Mouse (Mus musculus): Measurements from ENCODE around the gene Elmo3.

DNA sequence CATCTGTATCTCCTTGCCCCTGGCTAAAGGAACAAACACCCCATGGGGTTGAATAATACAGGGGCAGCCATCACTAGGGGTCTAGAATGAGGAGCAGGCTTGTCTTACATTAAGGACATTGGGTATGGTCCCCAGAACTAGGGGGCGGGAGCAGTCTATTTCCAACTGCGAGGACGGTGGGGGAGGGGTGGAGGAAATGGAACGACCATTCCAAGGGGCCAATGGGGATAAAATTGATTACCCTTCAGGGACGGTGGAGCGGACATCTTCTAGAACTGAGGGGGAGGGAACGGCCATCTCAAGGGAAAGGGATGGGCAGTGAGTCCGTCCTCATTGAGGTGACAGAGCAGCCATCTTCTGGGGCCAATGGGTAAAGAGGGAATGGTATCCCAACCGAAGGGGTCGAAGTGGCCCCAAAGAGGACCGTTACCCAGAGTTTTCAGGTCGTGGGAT is 20.3 kb downstream of the Elmo3 start:
- TF ChIP-seq CTCF (conservative IDR thresholded peaks at IDR 0.05; ENCODE audit: low read length) = no peak
- no peak for TF ChIP-seq NANOG (IDR thresholded peaks at IDR 0.05; ENCODE audit: borderline replicate concordance, low read length)
- TF ChIP-seq POU5F1 (IDR thresholded peaks at IDR 0.05; ENCODE audit: borderline replicate concordance, low read length) = no peak

Measured in E14TG2a.4 (cell line).